Mouse (Mus musculus) common myeloid progenitor, adult 5-6 weeks (primary cell): ENCODE data around the gene Chchd2. TPM values are rescaled to one million over a fixed set of nuclear protein-coding genes. Genes with fewer than 3 reads are reported as not detected.
"Not testable (repeated sequence)": the region's sequence is repeated elsewhere in the genome, so short reads cannot be mapped to it uniquely, and the experiment has no call there.

Experiments
- ATAC-seq: replicated peaks from 2 replicates; pipeline ENCODE4 v1.8.0; 2016; ENCODE audit warnings: low read depth, mild to moderate bottlenecking, moderate TSS enrichment, inconsistent platforms; ENCODE audit not compliant: poor library complexity, severe bottlenecking
- total RNA-seq: library from RNA; stranded (forward); fragments of 200-1000, 187-1606 nt; gene quantifications from 2 replicates; pipeline ENCODE4 v1.2.3, GENCODE M21; 2017

Chchd2 gene
- total RNA-seq, result 210 and 211 TPM in 2 replicates

- ATAC-seq, result peak; percentile 99
Measured at GRCm38 (mm10) chr5:129886911-129887636, at the start of gene Chchd2. Gene Chchd2, minus strand, starts transcription at chr5:129887470.

GRCm38 (mm10) chr5:129936941-129937340 lies 49.7 kb upstream of the Chchd2 start:
- ATAC-seq, result no peak

- no peak for ATAC-seq
Measured at GRCm38 (mm10) chr5:129929924-129930855, 42.9 kb upstream of the Chchd2 start.

GRCm38 (mm10) chr5:129925933-129926332 lies 38.7 kb upstream of the Chchd2 start:
- ATAC-seq, result no peak

- no peak for ATAC-seq
Measured at GRCm38 (mm10) chr5:129924820-129925452, 37.7 kb upstream of the Chchd2 start.

- no peak for ATAC-seq
Measured at GRCm38 (mm10) chr5:129921972-129922371, 34.7 kb upstream of the Chchd2 start.

- ATAC-seq, result no peak
Measured at GRCm38 (mm10) chr5:129919320-129919719, 32.0 kb upstream of the Chchd2 start.

- ATAC-seq, result no peak
Measured at GRCm38 (mm10) chr5:129918752-129919151, 31.5 kb upstream of the Chchd2 start.

- ATAC-seq, result no peak
Measured at GRCm38 (mm10) chr5:129918065-129918651, 30.9 kb upstream of the Chchd2 start.

- not testable (repeated sequence) for ATAC-seq
Measured at GRCm38 (mm10) chr5:129915491-129915890, 28.2 kb upstream of the Chchd2 start.

- ATAC-seq, result peak; percentile 88
Measured at GRCm38 (mm10) chr5:129914024-129914423, 26.8 kb upstream of the Chchd2 start.

GRCm38 (mm10) chr5:129909591-129909990 lies 22.3 kb upstream of the Chchd2 start:
- ATAC-seq, result no peak

GRCm38 (mm10) chr5:129909147-129909546 lies 21.9 kb upstream of the Chchd2 start:
- no peak for ATAC-seq

GRCm38 (mm10) chr5:129908242-129908965 lies 21.1 kb upstream of the Chchd2 start, which contains the start of gene Nupr1l:
Gene Nupr1l, plus strand, starts transcription at chr5:129908540.
- peak; percentile 97 for ATAC-seq

- ATAC-seq, result no peak
Measured at GRCm38 (mm10) chr5:129907775-129908174, 20.5 kb upstream of the Chchd2 start.

GRCm38 (mm10) chr5:129898449-129898848 lies 11.2 kb upstream of the Chchd2 start, which contains the start of gene Phkg1:
Gene Phkg1, minus strand, starts transcription at chr5:129898549.
- no peak for ATAC-seq

GRCm38 (mm10) chr5:129895198-129896088 lies 8.2 kb upstream of the Chchd2 start, which contains the start of gene Zbed5:
Gene Zbed5, plus strand, starts transcription at chr5:129895723.
- peak; percentile 100 for ATAC-seq

GRCm38 (mm10) chr5:129890390-129890789 lies 3.1 kb upstream of the Chchd2 start:
- ATAC-seq, result not testable (repeated sequence)
